Mouse (Mus musculus) midbrain, postnatal 0 days (tissue): Measurements from ENCODE around the gene Tardbp. TPM values are rescaled to one million over a fixed set of nuclear protein-coding genes. Genes with fewer than 3 reads are reported as not detected.

ENCODE experiments used
- ATAC-seq: fragments of 200-750 bp; cut with Nextera tagmentation; 2 replicates; pipeline ENCODE4 v1.8.0; 2017; ENCODE audit warnings: moderate number of reproducible peaks, mild to moderate bottlenecking, moderate TSS enrichment, moderate library complexity; ENCODE audit not compliant: low FRiP score
- DNase-seq: peaks from one replicate; pipeline ENCODE4 v3.0.0-alpha.2; 2015; ENCODE audit warnings: low spot score
- H3K27ac ChIP-seq: fragments of 300-500 bp; sonication (generic); 2 replicates; pipeline ENCODE4 v1.5.1; 2014; ENCODE audit warnings: low read depth, mild to moderate bottlenecking, low read length, mixed read lengths
- H3K27me3 ChIP-seq: fragments of 300-500 bp; sonication (generic); 2 replicates; pipeline ENCODE4 v1.6.1; 2014; ENCODE audit warnings: low read length, control low read depth, mixed read lengths; ENCODE audit not compliant: insufficient read depth
- H3K36me3 ChIP-seq: fragments of 300-500 bp; sonication (generic); 2 replicates; pipeline ENCODE4 v1.6.1; 2014; ENCODE audit warnings: low read length, control low read depth, mixed read lengths; ENCODE audit not compliant: insufficient read depth
- H3K4me1 ChIP-seq: fragments of 300-500 bp; sonication (generic); 2 replicates; pipeline ENCODE4 v1.6.1; 2014; ENCODE audit warnings: mild to moderate bottlenecking, control low read depth, antibody characterized with exemption, low read length, mixed read lengths; ENCODE audit not compliant: insufficient read depth
- H3K4me2 ChIP-seq: fragments of 300-500 bp; sonication (generic); 2 replicates; pipeline ENCODE4 v1.6.1; 2014; ENCODE audit warnings: low read depth, mild to moderate bottlenecking, low read length, mixed read lengths; ENCODE audit not compliant: poor library complexity, severe bottlenecking
- H3K4me3 ChIP-seq: fragments of 300-500 bp; sonication (generic); 2 replicates; pipeline ENCODE4 v1.5.1; 2014; ENCODE audit warnings: low read depth, mild to moderate bottlenecking, low read length, moderate library complexity
- H3K9ac ChIP-seq: fragments of 300-500 bp; sonication (generic); replicated peaks from 2 replicates; pipeline ENCODE4 v1.6.1; 2014; ENCODE audit warnings: mild to moderate bottlenecking, low read length, moderate library complexity, mixed read lengths; ENCODE audit not compliant: poor library complexity, severe bottlenecking
- H3K9me3 ChIP-seq: fragments of 300-500 bp; sonication (generic); 2 replicates; pipeline ENCODE4 v1.6.1; 2016; ENCODE audit warnings: low read length, control low read depth
- CTCF ChIP-seq: IDR thresholded peaks from 2 replicates; pipeline ENCODE4 v1.5.1; 2016; ENCODE audit warnings: antibody characterized with exemption, mild to moderate bottlenecking
- WGBS: fragments of 180-500 bp; shearing (Covaris S2); extraction: QIAGEN DNeasy Blood & Tissue Kit; methylation state at CpG from one replicate; pipeline ENCODE4 v1.1.7; 2014; 5-methylcytosine and 5-hydroxymethylcytosine counted together
- polyA plus RNA-seq: library from polyadenylated mRNA; unstranded; fragments of >200 nt; fragmentation: Nextera tagmentation; extraction: Ambion mirVana; gene quantifications from 2 replicates; pipeline ENCODE4 v1.2.1, GENCODE M21; 2015
- total RNA-seq: library from RNA; depleted of rRNA; stranded (reverse); fragments of >200 nt; gene quantifications from 2 replicates; pipeline ENCODE4 v1.2.3, GENCODE M21; 2014

Gene Tardbp
- total and polyA plus RNA-seq, 2 experiments from 2014 or later: 94.6 to 98.7 TPM

DNA sequence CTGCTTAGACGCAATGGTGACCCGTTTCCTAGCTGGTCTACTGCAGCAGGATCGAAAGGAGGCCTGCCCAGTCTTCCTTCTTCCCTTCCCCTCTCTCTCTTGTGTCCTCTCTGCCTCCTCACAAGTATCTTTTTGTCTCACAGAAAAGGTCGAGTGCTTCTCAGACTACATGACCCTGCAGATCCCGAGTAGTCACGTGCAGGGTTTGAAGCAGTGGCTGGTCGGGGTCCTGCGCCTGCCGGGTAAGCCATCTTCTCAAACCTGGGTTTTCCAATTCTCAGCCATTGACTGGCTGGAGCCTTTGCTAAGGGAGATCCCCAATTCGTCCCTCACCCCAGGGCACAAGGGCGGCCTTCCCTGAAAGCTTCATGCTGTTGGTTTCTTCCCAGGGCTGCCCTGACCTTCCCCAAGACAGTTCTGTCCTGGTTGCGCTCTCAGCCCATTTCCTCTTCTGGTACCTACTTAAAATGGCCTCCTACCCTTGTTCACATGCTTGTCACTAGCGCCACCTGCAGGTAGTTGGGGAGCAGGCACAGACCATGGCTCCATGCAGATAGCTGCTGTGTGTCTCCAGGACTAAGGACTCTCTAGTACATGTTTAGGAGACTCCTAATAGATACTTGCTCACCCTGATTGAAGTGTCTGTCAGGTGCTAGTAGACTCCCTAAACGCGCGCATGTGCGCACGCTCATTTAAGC is 28.0 kb upstream of the Tardbp start:
- Histone ChIP-seq H3K4me2 (no peak overlapping the region), H3K4me1 (no peaks in the 10 kb centered on the region), H3K27ac (no peak overlapping the region), H3K4me3 (no peak overlapping the region), H3K36me3 (no peaks in the 10 kb centered on the region), H3K9me3 (no peaks in the 10 kb centered on the region), H3K27me3 (no peaks in the 10 kb centered on the region), H3K9ac (no peak overlapping the region)
- ATAC-seq: no peak
- peak; percentile 30 for DNase-seq
- TF ChIP-seq CTCF: peak; percentile 50
- WGBS: 88% methylated on average over 18 of the region's 18 CpGs

DNA sequence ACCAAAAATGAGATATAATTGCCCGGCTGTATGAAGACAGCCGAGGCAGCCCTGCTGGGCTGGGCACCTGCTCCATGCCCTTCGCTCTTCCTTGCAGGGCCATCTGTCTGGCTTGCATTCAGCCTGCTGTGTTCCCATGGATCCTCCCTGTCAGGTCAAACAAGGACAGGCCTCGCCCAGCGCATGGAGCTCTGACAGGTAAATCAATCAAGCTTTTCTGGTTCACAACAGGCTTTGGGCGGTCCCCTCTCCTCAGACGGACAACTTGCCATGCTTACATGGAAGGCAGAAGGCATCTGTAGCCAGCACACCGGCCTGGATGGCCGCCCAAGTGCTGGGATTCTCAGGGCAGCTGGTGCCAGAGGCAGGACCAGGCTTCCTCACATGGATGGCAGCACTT is 24.2 kb upstream of the Tardbp start:
- 73% methylated on average over 9 of the region's 9 CpGs for WGBS
- no peaks in the 10 kb centered on the region for H3K36me3 ChIP-seq
- TF ChIP-seq CTCF: no peak
- no peak overlapping the region for H3K27ac ChIP-seq
- no peaks in the 10 kb centered on the region for H3K4me1 ChIP-seq
- ATAC-seq: no peak
- peak; percentile 49 for DNase-seq
- no peak overlapping the region for H3K4me2 ChIP-seq
- H3K27me3 ChIP-seq: no peaks in the 10 kb centered on the region
- no peak overlapping the region for H3K9ac ChIP-seq
- no peaks in the 10 kb centered on the region for H3K9me3 ChIP-seq
- H3K4me3 ChIP-seq: no peak overlapping the region

DNA sequence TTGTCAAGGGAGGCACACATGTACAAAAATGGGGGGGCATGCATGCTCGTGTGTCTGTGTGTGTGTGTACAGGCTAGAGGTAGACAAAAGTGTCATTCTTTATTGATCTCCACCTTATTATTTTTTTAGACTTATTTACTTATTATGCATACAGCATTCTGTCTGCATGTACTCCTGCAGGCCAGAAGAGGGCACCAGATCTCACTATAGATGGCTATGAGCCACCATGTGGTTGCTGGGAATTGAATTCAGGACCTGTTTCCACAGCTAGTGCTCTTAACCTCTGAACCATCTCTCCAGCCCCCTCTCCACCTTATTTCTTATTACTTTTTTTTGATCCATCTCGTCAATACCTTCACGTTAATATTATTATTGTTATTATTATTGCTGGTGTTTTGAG is 22.5 kb upstream of the Tardbp start:
- Histone ChIP-seq H3K4me2 (no peak overlapping the region), H3K4me3 (no peak overlapping the region), H3K9me3 (no peaks in the 10 kb centered on the region), H3K27ac (no peak overlapping the region), H3K4me1 (no peaks in the 10 kb centered on the region), H3K27me3 (no peaks in the 10 kb centered on the region), H3K36me3 (no peaks in the 10 kb centered on the region), H3K9ac (no peak overlapping the region)
- ATAC-seq: no peak
- TF ChIP-seq CTCF: peak; percentile 54
- DNase-seq: no peak
- 66% methylated on average over 3 of the region's 3 CpGs for WGBS

DNA sequence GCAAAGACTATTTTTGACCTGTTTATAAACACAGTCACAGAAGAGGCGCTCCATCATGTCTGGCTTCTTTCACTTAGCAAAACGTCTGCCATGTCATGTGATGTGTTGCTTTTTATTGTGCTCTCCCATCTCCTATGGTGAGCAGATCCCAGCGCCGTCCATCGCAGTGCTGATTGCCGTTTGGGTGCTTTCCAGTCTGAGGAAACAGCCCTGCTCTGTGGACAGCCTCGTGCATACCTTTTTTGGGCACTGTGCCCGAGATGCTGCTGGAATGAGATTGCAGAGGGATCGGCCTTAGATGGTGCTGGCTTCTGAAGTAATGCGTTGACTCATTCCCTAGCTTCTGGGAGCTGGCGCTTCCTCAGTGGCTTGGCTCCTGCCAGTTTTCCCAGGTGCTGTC is 19.8 kb upstream of the Tardbp start:
- Histone ChIP-seq H3K4me3 (no peak overlapping the region), H3K27ac (no peak overlapping the region), H3K36me3 (no peaks in the 10 kb centered on the region), H3K27me3 (no peaks in the 10 kb centered on the region), H3K4me2 (no peak overlapping the region), H3K9ac (no peak overlapping the region), H3K4me1 (no peaks in the 10 kb centered on the region), H3K9me3 (no peaks in the 10 kb centered on the region)
- ATAC-seq (no peak), DNase-seq (no peak)
- WGBS: 65% methylated on average over 11 of the region's 11 CpGs
- TF ChIP-seq CTCF: no peak

DNA sequence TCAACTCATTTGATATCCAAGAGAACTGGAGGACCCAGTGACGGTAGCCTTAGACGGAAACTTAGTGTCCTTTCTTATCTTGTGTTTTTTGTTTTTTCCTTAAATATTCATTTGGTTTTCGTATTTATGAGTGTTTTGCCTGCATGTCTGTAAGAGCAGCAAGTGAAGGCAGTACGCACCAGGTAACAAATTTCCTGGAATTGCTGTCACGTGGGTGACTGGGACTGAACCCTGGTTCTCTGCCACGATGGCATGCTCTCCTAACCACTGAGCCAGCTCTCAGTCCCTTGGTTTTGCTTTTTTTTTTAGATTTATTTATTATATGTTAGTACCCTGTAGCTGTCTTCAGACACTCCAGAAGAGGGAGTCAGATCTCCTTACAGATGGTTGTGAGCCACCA is 18.1 kb upstream of the Tardbp start:
- H3K4me1 ChIP-seq: no peaks in the 10 kb centered on the region
- WGBS: 84% methylated on average over 6 of the region's 6 CpGs
- DNase-seq (no peak), ATAC-seq (no peak)
- no peak overlapping the region for H3K4me3 ChIP-seq
- H3K36me3 ChIP-seq: no peaks in the 10 kb centered on the region
- H3K27ac ChIP-seq: no peak overlapping the region
- no peak for TF ChIP-seq CTCF
- H3K4me2 ChIP-seq: no peak overlapping the region
- no peaks in the 10 kb centered on the region for H3K9me3 ChIP-seq
- H3K9ac ChIP-seq: no peak overlapping the region
- no peaks in the 10 kb centered on the region for H3K27me3 ChIP-seq

DNA sequence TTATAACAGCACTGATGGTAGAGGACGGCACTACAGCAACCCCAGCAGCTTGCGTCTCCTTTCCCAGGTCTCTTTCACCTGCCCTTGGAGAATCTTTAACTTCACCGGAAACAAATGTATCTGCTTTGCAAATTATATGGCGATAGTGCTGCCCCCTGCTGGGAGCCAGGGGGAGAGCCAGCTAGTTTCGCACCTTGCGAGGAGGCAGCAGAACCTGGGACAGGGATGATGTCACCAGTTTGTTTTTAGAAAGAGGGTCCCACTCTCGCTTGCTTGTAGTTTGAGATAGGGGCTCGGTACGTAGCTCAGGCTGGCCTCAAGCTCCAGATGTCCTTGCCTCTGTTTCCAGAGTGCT is 17.3 kb upstream of the Tardbp start:
- Histone ChIP-seq H3K36me3 (no peaks in the 10 kb centered on the region), H3K27ac (no peak overlapping the region), H3K4me3 (no peak overlapping the region), H3K4me2 (peak overlapping the region; percentile 32), H3K9ac (no peak overlapping the region), H3K27me3 (no peaks in the 10 kb centered on the region), H3K9me3 (no peaks in the 10 kb centered on the region), H3K4me1 (no peaks in the 10 kb centered on the region)
- 4% methylated on average over 9 of the region's 9 CpGs for WGBS
- TF ChIP-seq CTCF: peak; percentile 81
- DNase-seq (peak; percentile 44), ATAC-seq (no peak)
